Mouse (Mus musculus) cerebellum, adult 2 months (tissue): ENCODE measurements around the gene Recql5.

Experiments used
- CTCF ChIP-seq: fragments of 200-500 bp; IDR thresholded peaks from 2 replicates; pipeline ENCODE4 v1.5.1; 2011; ENCODE audit warnings: low read depth, mild to moderate bottlenecking, control low read depth, low read length, moderate library complexity, borderline replicate concordance; ENCODE audit not compliant: insufficient read depth
- POLR2A ChIP-seq: fragments of 200-500 bp; IDR thresholded peaks from 2 replicates; pipeline ENCODE4 v1.6.1; 2011; ENCODE audit warnings: low read length, control low read depth, borderline replicate concordance; ENCODE audit not compliant: insufficient read depth

DNA sequence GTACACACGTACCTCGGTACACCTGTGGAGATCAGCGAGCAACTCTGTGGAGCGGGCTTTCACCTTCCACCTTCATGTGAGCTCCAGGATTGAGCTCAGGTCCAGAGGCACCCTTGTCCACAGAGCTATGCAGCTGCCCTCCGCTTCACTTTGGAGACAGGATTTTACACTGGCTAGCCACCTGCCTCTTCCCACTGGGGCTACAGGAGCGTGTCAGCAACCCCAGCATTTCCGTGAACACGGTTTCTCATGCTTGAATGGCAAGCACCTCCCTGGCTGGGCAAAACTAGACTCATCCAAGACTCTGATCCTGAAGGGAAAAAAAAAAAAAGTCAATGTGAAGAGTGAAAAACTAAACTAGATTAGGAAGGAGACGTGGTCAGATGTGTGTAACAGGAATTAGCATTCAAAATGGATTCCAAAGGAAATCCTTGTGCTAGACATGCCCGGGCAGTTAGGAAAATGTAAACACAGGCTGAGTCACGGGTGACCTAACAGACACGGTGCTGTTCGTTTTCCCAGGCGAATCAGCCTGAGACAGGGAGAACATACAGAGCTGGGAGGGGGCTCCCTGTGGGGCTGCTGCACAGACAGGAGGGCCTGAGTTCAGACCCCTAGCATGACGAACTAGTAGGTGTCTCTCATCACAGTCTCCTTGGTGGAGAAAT lies 36.9 kb upstream of the Recql5 start:
- TF ChIP-seq POLR2A (no peak), CTCF (no peak)
